Mouse (Mus musculus): Measurements from ENCODE around the gene Mrpl45.

DNA sequence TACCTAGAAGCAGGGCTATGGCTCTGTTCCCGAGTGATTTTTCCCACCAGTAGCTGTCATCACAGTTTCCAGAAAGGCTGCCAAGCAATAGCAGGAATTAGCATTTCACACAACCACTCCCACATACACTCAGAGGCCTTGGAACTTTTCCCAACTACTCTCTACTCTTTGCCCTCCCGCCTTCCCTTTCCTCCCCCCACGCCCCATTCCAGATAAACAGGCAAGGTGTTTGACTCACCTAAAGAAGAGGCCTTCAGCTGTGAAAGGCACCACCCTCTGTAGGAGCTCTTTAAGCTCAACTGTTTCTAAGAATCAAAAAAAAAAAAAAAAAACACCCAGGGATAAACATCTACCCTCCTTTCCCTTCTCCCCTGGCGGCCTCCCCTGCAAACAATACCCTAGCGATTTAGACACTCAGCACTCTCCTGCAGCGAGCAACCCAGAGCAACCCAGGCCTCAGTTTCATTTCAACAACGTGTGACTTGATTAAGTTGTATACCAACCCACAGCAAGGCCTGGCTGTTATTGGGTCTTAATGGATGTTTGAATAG is 13.2 kb upstream of the Mrpl45 start:
- no peak for TF ChIP-seq CTCF (IDR thresholded peaks at IDR 0.05; ENCODE audit: borderline replicate concordance, extremely low read depth, insufficient read depth, insufficient read length)
- TF ChIP-seq POLR2A (IDR thresholded peaks at IDR 0.05; ENCODE audit: borderline replicate concordance, extremely low read depth, insufficient read depth, insufficient read length, poor library complexity, severe bottlenecking) = no peak

Measured in brain, embryonic 14.5 days (tissue).